Mouse (Mus musculus): ENCODE data around the gene Rpp14. TPM values are rescaled to one million over a fixed set of nuclear protein-coding genes. Genes with fewer than 3 reads are reported as not detected.

Gene Rpp14
- polyA plus RNA-seq, 1 experiment from 2014 or later = 35.4 TPM

- no peaks in the 10 kb centered on the region; the same call in 1 of the 2 replicates for H3K27me3 ChIP-seq (replicated peaks)
- no peak overlapping the region for H3K9ac ChIP-seq
- no peaks in the 10 kb centered on the region for H3K9me3 ChIP-seq
- no peak overlapping the region for H3K4me2 ChIP-seq
- H3K4me3 ChIP-seq = no peak overlapping the region
- no peak for ATAC-seq (ENCODE audit: extremely low read depth, insufficient number of reproducible peaks, low FRiP score, low TSS enrichment)
- H3K27ac ChIP-seq (replicated peaks) = peak overlapping the region; percentile 46
- peaks cover 10% of the 10 kb centered on the region for H3K4me1 ChIP-seq
- H3K36me3 ChIP-seq = no peaks in the 10 kb centered on the region
- 47% methylated on average over 3 of the region's 3 CpGs for WGBS
These were observed 17.4 kb upstream of the Rpp14 start for GRCm38 (mm10) chr14:8062537-8063301.

DNA sequence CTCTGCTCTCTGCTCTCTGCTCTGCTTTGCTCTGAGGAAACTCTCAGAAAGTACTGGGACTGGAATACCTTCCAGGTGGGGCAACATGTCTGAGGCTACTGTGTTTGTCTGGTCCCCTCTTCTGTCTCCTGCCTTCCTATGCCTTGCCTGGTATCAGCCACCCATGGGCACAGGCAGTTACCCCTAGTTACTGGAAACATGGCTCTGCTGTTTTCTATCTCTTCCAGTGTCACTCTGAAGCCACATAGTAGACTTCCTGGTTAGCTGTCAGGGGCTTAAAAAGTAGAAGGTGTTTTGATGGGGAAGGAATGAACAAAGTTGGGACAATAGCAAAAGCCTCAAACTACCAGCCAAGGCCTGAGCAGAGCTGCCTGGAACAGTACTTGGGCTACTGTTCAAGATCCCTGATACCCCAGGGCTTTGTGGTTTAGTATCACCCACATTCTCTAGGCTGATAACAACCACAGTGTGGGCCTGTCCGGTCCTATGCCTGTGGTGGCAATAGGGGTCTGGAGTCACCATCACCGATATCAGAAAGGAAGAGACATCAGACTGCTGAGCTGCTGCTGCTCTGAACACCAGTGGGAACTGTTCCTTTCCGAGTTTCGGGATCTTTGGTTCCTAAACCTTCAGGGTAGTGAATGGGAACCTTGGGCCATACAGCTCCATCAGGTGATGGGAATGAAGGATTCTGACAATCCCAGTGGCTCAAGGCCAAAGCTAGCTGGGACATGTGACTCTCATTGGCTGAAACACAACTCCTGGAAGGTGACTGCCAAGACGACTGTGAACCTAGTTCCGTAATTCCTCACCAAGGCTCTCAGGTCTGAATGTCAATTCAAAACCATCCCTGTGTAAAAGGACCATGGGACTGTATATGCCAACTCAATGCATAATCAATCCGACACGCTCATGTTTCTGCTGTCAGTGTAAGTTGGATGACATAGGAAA lies 16.1 kb upstream of the Rpp14 start:
- H3K4me3 ChIP-seq = no peak overlapping the region
- no peaks in the 10 kb centered on the region for H3K36me3 ChIP-seq
- no peak overlapping the region for H3K4me2 ChIP-seq
- ATAC-seq (ENCODE audit: extremely low read depth, insufficient number of reproducible peaks, low FRiP score, low TSS enrichment) = no peak
- WGBS = 83% methylated on average over 8 of the region's 8 CpGs
- no peaks in the 10 kb centered on the region; the same call in 1 of the 2 replicates for H3K27me3 ChIP-seq (replicated peaks)
- peaks cover 10% of the 10 kb centered on the region for H3K4me1 ChIP-seq
- no peak overlapping the region for H3K9ac ChIP-seq
- no peak overlapping the region for H3K27ac ChIP-seq (replicated peaks)
- H3K9me3 ChIP-seq = no peaks in the 10 kb centered on the region

- ATAC-seq (ENCODE audit: extremely low read depth, insufficient number of reproducible peaks, low FRiP score, low TSS enrichment) = no peak
- WGBS = 4% methylated on average over 11 of the region's 11 CpGs
These were observed 551 bp downstream of the Rpp14 start for GRCm38 (mm10) chr14:8080718-8081117.

GRCm38 (mm10) chr14:8082949-8083348 lies 2.8 kb downstream of the Rpp14 start:
- ATAC-seq (ENCODE audit: extremely low read depth, insufficient number of reproducible peaks, low FRiP score, low TSS enrichment) = no peak
- WGBS = 82% methylated on average over 1 of the region's 1 CpGs
- no peaks in the 10 kb centered on the region for H3K27me3 ChIP-seq (replicated peaks)

More at GRCm38 (mm10) chr14:8080718-8081117, 551 bp downstream of the Rpp14 start:
- Histone ChIP-seq H3K9ac (peak overlapping the region; percentile 89), H3K4me2 (peak overlapping the region; percentile 74), H3K4me3 (peak overlapping the region; percentile 73), H3K4me1 (peaks cover 15% of the 10 kb centered on the region), H3K36me3 (peaks cover 21% of the 10 kb centered on the region), H3K9me3 (no peaks in the 10 kb centered on the region), H3K27me3 (replicated peaks) (no peaks in the 10 kb centered on the region), H3K27ac (replicated peaks) (peak overlapping the region; percentile 96)

GRCm38 (mm10) chr14:8089016-8089415 lies 8.8 kb downstream of the Rpp14 start:
- Histone ChIP-seq H3K27ac (replicated peaks) (no peak overlapping the region), H3K4me3 (no peak overlapping the region), H3K4me2 (no peak overlapping the region), H3K36me3 (peaks cover 72% of the 10 kb centered on the region), H3K27me3 (replicated peaks) (no peaks in the 10 kb centered on the region), H3K9ac (no peak overlapping the region), H3K4me1 (no peaks in the 10 kb centered on the region), H3K9me3 (no peaks in the 10 kb centered on the region)
- WGBS = 89% methylated on average over 2 of the region's 2 CpGs
- no peak for ATAC-seq (ENCODE audit: extremely low read depth, insufficient number of reproducible peaks, low FRiP score, low TSS enrichment)

More at GRCm38 (mm10) chr14:8082949-8083348, 2.8 kb downstream of the Rpp14 start:
- H3K9me3 ChIP-seq = no peaks in the 10 kb centered on the region
- H3K4me2 ChIP-seq = no peak overlapping the region
- H3K9ac ChIP-seq = no peak overlapping the region
- H3K27ac ChIP-seq (replicated peaks) = no peak overlapping the region
- H3K4me3 ChIP-seq = no peak overlapping the region
- peaks cover 43% of the 10 kb centered on the region for H3K36me3 ChIP-seq
- peaks cover 15% of the 10 kb centered on the region for H3K4me1 ChIP-seq

- Histone ChIP-seq H3K9me3 (no peaks in the 10 kb centered on the region), H3K4me3 (no peak overlapping the region), H3K27ac (replicated peaks) (no peak overlapping the region), H3K4me2 (no peak overlapping the region), H3K4me1 (peaks cover 11% of the 10 kb centered on the region), H3K27me3 (replicated peaks) (no peaks in the 10 kb centered on the region), H3K36me3 (peaks cover 37% of the 10 kb centered on the region), H3K9ac (no peak overlapping the region)
- no peak for ATAC-seq (ENCODE audit: extremely low read depth, insufficient number of reproducible peaks, low FRiP score, low TSS enrichment)
- 83% methylated on average over 2 of the region's 2 CpGs for WGBS
These were observed 12.4 kb downstream of the Rpp14 start for GRCm38 (mm10) chr14:8092573-8092972.

DNA sequence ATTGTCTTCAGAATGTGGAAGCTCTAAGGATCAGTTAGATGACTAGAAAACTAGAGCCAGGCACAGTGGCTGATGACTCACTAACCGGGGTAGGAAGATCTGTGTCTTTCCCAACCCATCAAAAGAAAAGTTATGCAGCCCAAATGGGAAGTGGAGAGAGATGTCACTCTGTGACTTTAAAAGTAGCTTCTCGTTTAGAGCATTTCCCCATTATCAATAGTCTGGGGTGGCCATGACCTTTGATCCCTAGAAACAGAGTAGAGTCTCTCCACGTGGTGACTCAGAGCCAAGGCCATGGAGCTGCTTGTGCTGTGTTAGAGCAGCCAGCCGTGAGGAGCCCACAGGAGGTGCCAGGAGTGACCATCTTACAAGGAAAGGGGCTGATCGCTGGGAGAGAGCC lies 13.3 kb downstream of the Rpp14 start:
- 50% methylated on average over 5 of the region's 5 CpGs for WGBS
- ATAC-seq (ENCODE audit: extremely low read depth, insufficient number of reproducible peaks, low FRiP score, low TSS enrichment) = no peak
- H3K4me1 ChIP-seq = peaks cover 13% of the 10 kb centered on the region
- H3K27me3 ChIP-seq (replicated peaks) = no peaks in the 10 kb centered on the region
- no peaks in the 10 kb centered on the region for H3K9me3 ChIP-seq
- no peak overlapping the region for H3K9ac ChIP-seq
- H3K36me3 ChIP-seq = peaks cover 31% of the 10 kb centered on the region
- no peak overlapping the region for H3K4me3 ChIP-seq
- no peak overlapping the region for H3K4me2 ChIP-seq
- no peak overlapping the region for H3K27ac ChIP-seq (replicated peaks)

DNA sequence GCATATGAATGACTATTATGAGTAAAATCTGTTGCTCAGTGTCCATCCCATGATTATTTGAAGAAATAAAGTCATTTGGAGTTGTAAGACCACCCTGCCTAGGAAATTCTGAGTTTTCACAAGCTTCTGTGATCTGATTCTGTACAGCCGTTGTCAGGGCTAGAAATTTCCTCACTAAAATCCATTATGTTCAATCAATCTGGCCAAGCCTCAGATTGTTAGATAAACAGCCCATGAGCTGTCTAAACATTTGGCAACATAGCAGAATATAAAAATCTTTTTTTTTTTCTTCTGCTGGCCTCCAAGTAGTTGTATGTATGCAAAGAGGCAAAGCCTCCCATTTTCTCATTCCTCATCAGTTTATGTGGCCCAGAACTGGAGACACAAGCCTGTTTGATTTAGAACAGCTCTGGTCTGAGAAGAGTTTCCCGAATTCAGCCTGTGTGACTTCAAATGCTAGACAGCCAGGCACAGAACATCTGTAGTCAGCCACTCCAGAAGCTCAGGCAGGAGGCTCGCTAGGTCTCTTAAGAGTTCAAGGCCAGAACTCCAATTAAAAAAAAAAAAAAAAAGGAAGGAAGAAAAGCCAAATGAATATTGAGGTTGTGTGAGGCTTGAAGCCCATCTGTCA lies 14.9 kb downstream of the Rpp14 start:
- Histone ChIP-seq H3K36me3 (peaks cover 15% of the 10 kb centered on the region), H3K4me3 (no peak overlapping the region), H3K27ac (replicated peaks) (0 out of 2 replicates have a peak overlapping the region, but pooled peaks have one; percentile 42), H3K4me1 (peaks cover 27% of the 10 kb centered on the region), H3K9me3 (no peaks in the 10 kb centered on the region), H3K4me2 (peak overlapping the region; percentile 17; the same call in 1 of the 2 replicates), H3K9ac (peak overlapping the region; percentile 54; the same call in 1 of the 2 replicates), H3K27me3 (replicated peaks) (no peaks in the 10 kb centered on the region)
- 60% methylated on average over 3 of the region's 3 CpGs for WGBS
- ATAC-seq (ENCODE audit: extremely low read depth, insufficient number of reproducible peaks, low FRiP score, low TSS enrichment) = no peak

- no peak for ATAC-seq (ENCODE audit: extremely low read depth, insufficient number of reproducible peaks, low FRiP score, low TSS enrichment)
- H3K36me3 ChIP-seq = peaks cover 10% of the 10 kb centered on the region
- peak overlapping the region; percentile 17 for H3K4me2 ChIP-seq
- no peak overlapping the region for H3K4me3 ChIP-seq
- H3K9ac ChIP-seq = peak overlapping the region; percentile 54
- WGBS = 37% methylated on average over 7 of the region's 7 CpGs
- peaks cover 29% of the 10 kb centered on the region for H3K4me1 ChIP-seq
- H3K9me3 ChIP-seq = no peaks in the 10 kb centered on the region
- peak overlapping the region; percentile 42; the same call in 1 of the 2 replicates for H3K27ac ChIP-seq (replicated peaks)
- no peaks in the 10 kb centered on the region for H3K27me3 ChIP-seq (replicated peaks)
These were observed 15.4 kb downstream of the Rpp14 start for GRCm38 (mm10) chr14:8095562-8095950.

DNA sequence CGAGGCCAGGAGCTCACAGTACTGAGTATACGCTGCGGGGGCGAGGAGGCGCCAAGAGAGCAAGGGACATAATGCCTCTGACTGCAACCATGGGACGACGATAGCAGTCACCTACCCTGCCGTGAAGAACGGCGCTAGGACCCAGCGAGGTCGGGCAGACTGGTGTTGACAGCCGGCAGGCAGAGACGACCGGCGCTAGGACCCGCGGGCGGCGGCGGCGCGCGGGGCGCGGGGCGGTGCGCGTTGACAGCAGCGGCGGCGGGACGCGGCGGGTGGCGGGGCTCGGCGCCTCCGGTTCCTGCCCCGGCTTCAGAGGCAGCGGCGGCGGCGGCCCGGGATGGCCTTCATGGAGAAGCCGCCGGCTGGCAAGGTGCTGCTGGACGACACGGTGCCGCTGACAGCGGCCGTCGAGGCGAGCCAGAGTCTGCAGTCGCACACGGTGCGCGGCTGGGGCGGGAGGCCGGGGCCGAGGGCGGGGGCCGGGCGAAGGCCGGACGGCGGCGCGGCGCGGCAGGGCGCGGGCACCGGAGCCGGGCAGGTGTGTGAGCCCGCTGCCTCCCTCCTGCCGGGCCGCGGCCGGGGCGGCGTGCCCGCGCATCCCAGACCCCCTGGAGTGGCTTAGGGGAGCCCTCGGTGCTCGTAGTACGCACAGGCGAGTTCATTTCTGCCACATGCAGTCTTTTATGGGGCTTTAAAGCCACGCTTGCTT lies 18.0 kb downstream of the Rpp14 start, which contains the start of gene Pxk:
Gene Pxk (plus strand): TSS at position 234 of the 709 bp plus-strand sequence.
- Histone ChIP-seq H3K27me3 (replicated peaks) (no peaks in the 10 kb centered on the region), H3K27ac (replicated peaks) (peak within 1 kb of the TSS; percentile 74), H3K4me1 (peaks cover 33% of the 10 kb centered on the region), H3K36me3 (peaks cover 3% of the 10 kb centered on the region; the same call in 1 of the 2 replicates), H3K4me2 (peak within 1 kb of the TSS; percentile 81), H3K9me3 (no peaks in the 10 kb centered on the region), H3K4me3 (peak within 1 kb of the TSS; percentile 91), H3K9ac (peak within 1 kb of the TSS; percentile 92)
- WGBS = under 1% methylated on average over 86 of the region's 89 CpGs
- ATAC-seq (ENCODE audit: extremely low read depth, insufficient number of reproducible peaks, low FRiP score, low TSS enrichment) = peak; percentile 87

Measured in heart, embryonic 13.5 days (tissue).